Mouse (Mus musculus): ENCODE results near the gene Rpp25l. TPM values are rescaled to one million over a fixed set of nuclear protein-coding genes. Genes with fewer than 3 reads are reported as not detected.

Rpp25l gene
- polyA plus RNA-seq, 1 experiment from 2014 or later: 64.9 TPM

- Histone ChIP-seq H3K36me3 (ENCODE audit: control insufficient read depth, insufficient read depth, low read length) (peaks cover 9% of the 10 kb centered on the region), H3K9ac (ENCODE audit: low read depth, low read length) (no peak overlapping the region), H3K4me1 (ENCODE audit: control insufficient read depth, insufficient read depth, low read length) (peaks cover 16% of the 10 kb centered on the region), H3K4me2 (ENCODE audit: low read depth, low read length) (no peak overlapping the region), H3K27me3 (replicated peaks; ENCODE audit: control insufficient read depth, insufficient read depth, low read length) (no peaks in the 10 kb centered on the region), H3K27ac (ENCODE audit: low read length) (no peak overlapping the region), H3K4me3 (ENCODE audit: low read length) (no peak overlapping the region), H3K9me3 (ENCODE audit: control insufficient read depth, low read length) (no peaks in the 10 kb centered on the region)
- no peak for ATAC-seq
- 82% methylated on average over 5 of the region's 5 CpGs for WGBS
Observed at GRCm38 (mm10) chr4:41715596-41715995, 2.3 kb upstream of the Rpp25l start.

GRCm38 (mm10) chr4:41715082-41715481 is 1.7 kb upstream of the Rpp25l start:
- Histone ChIP-seq H3K9ac (ENCODE audit: low read depth, low read length) (no peak overlapping the region), H3K9me3 (ENCODE audit: control insufficient read depth, low read length) (no peaks in the 10 kb centered on the region), H3K27me3 (replicated peaks; ENCODE audit: control insufficient read depth, insufficient read depth, low read length) (no peaks in the 10 kb centered on the region), H3K4me1 (ENCODE audit: control insufficient read depth, insufficient read depth, low read length) (peaks cover 16% of the 10 kb centered on the region), H3K36me3 (ENCODE audit: control insufficient read depth, insufficient read depth, low read length) (peaks cover 8% of the 10 kb centered on the region), H3K4me2 (ENCODE audit: low read depth, low read length) (no peak overlapping the region), H3K27ac (ENCODE audit: low read length) (no peak overlapping the region), H3K4me3 (ENCODE audit: low read length) (no peak overlapping the region)
- ATAC-seq: no peak
- 77% methylated on average over 8 of the region's 8 CpGs for WGBS

- no peaks in the 10 kb centered on the region for H3K9me3 ChIP-seq (ENCODE audit: control insufficient read depth, low read length)
- no peaks in the 10 kb centered on the region for H3K27me3 ChIP-seq (replicated peaks; ENCODE audit: control insufficient read depth, insufficient read depth, low read length)
- no peak overlapping the region for H3K27ac ChIP-seq (ENCODE audit: low read length)
- H3K4me1 ChIP-seq (ENCODE audit: control insufficient read depth, insufficient read depth, low read length): peaks cover 16% of the 10 kb centered on the region
- ATAC-seq: peak; percentile 26; the same call in 1 of the 2 replicates
- H3K9ac ChIP-seq (ENCODE audit: low read depth, low read length): 0 out of 2 replicates have a peak overlapping the region, but pooled peaks have one; percentile 95
- peaks cover 6% of the 10 kb centered on the region; the same call in 1 of the 2 replicates for H3K36me3 ChIP-seq (ENCODE audit: control insufficient read depth, insufficient read depth, low read length)
- peak overlapping the region; percentile 93 for H3K4me2 ChIP-seq (ENCODE audit: low read depth, low read length)
- WGBS: 18% methylated on average over 8 of the region's 8 CpGs
- no peak overlapping the region; the same call in 1 of the 2 replicates for H3K4me3 ChIP-seq (ENCODE audit: low read length)
Observed at GRCm38 (mm10) chr4:41714276-41714675, 942 bp upstream of the Rpp25l start.

- peak overlapping the region; percentile 77 for H3K4me3 ChIP-seq (ENCODE audit: low read length)
- no peaks in the 10 kb centered on the region; the same call in 1 of the 2 replicates for H3K36me3 ChIP-seq (ENCODE audit: control insufficient read depth, insufficient read depth, low read length)
- peak overlapping the region; percentile 95 for H3K9ac ChIP-seq (ENCODE audit: low read depth, low read length)
- H3K27ac ChIP-seq (ENCODE audit: low read length): peak overlapping the region; percentile 55; the same call in 1 of the 2 replicates
- no peaks in the 10 kb centered on the region for H3K27me3 ChIP-seq (replicated peaks; ENCODE audit: control insufficient read depth, insufficient read depth, low read length)
- peak; percentile 36 for ATAC-seq
- H3K9me3 ChIP-seq (ENCODE audit: control insufficient read depth, low read length): no peaks in the 10 kb centered on the region
- whole genome bisulfite sequencing: 36% methylated on average over 31 of the region's 31 CpGs
- peaks cover 16% of the 10 kb centered on the region for H3K4me1 ChIP-seq (ENCODE audit: control insufficient read depth, insufficient read depth, low read length)
- H3K4me2 ChIP-seq (ENCODE audit: low read depth, low read length): peak overlapping the region; percentile 88
Observed at GRCm38 (mm10) chr4:41712421-41713196, 725 bp downstream of the Rpp25l start.

GRCm38 (mm10) chr4:41711705-41712375 is 1.5 kb downstream of the Rpp25l start:
- Histone ChIP-seq H3K9me3 (ENCODE audit: control insufficient read depth, low read length) (no peaks in the 10 kb centered on the region), H3K4me3 (ENCODE audit: low read length) (peak overlapping the region; percentile 77), H3K27me3 (replicated peaks; ENCODE audit: control insufficient read depth, insufficient read depth, low read length) (no peaks in the 10 kb centered on the region), H3K4me1 (ENCODE audit: control insufficient read depth, insufficient read depth, low read length) (peaks cover 21% of the 10 kb centered on the region), H3K4me2 (ENCODE audit: low read depth, low read length) (peak overlapping the region; percentile 88), H3K9ac (ENCODE audit: low read depth, low read length) (peak overlapping the region; percentile 95), H3K27ac (ENCODE audit: low read length) (no peak overlapping the region), H3K36me3 (ENCODE audit: control insufficient read depth, insufficient read depth, low read length) (no peaks in the 10 kb centered on the region; the same call in 1 of the 2 replicates)
- ATAC-seq: no peak
- WGBS: 72% methylated on average over 16 of the region's 16 CpGs

- ATAC-seq: no peak
- H3K9me3 ChIP-seq (ENCODE audit: control insufficient read depth, low read length): no peaks in the 10 kb centered on the region
- no peak overlapping the region for H3K27ac ChIP-seq (ENCODE audit: low read length)
- no peaks in the 10 kb centered on the region; the same call in 1 of the 2 replicates for H3K36me3 ChIP-seq (ENCODE audit: control insufficient read depth, insufficient read depth, low read length)
- peaks cover 28% of the 10 kb centered on the region for H3K4me1 ChIP-seq (ENCODE audit: control insufficient read depth, insufficient read depth, low read length)
- H3K9ac ChIP-seq (ENCODE audit: low read depth, low read length): no peak overlapping the region
- H3K4me3 ChIP-seq (ENCODE audit: low read length): no peak overlapping the region
- no peak overlapping the region for H3K4me2 ChIP-seq (ENCODE audit: low read depth, low read length)
- 65% methylated on average over 4 of the region's 4 CpGs for WGBS
- H3K27me3 ChIP-seq (replicated peaks; ENCODE audit: control insufficient read depth, insufficient read depth, low read length): no peaks in the 10 kb centered on the region
Observed at GRCm38 (mm10) chr4:41710229-41710628, 3.1 kb downstream of the Rpp25l start.

- Histone ChIP-seq H3K4me1 (ENCODE audit: control insufficient read depth, insufficient read depth, low read length) (peaks cover 23% of the 10 kb centered on the region), H3K27ac (ENCODE audit: low read length) (no peak overlapping the region), H3K9ac (ENCODE audit: low read depth, low read length) (0 out of 2 replicates have a peak overlapping the region, but pooled peaks have one; percentile 3), H3K27me3 (replicated peaks; ENCODE audit: control insufficient read depth, insufficient read depth, low read length) (no peaks in the 10 kb centered on the region), H3K9me3 (ENCODE audit: control insufficient read depth, low read length) (no peaks in the 10 kb centered on the region), H3K4me2 (ENCODE audit: low read depth, low read length) (peak overlapping the region; percentile 35; the same call in 1 of the 2 replicates), H3K4me3 (ENCODE audit: low read length) (0 out of 2 replicates have a peak overlapping the region, but pooled peaks have one; percentile 3), H3K36me3 (ENCODE audit: control insufficient read depth, insufficient read depth, low read length) (no peaks in the 10 kb centered on the region)
- 32% methylated on average over 8 of the region's 8 CpGs for WGBS
- no peak; the same call in 1 of the 2 replicates for ATAC-seq
Observed at GRCm38 (mm10) chr4:41708192-41708745, 5.1 kb downstream of the Rpp25l start.

GRCm38 (mm10) chr4:41707011-41707535 is 6.3 kb downstream of the Rpp25l start:
- Histone ChIP-seq H3K4me1 (ENCODE audit: control insufficient read depth, insufficient read depth, low read length) (peaks cover 16% of the 10 kb centered on the region), H3K36me3 (ENCODE audit: control insufficient read depth, insufficient read depth, low read length) (no peaks in the 10 kb centered on the region), H3K9me3 (ENCODE audit: control insufficient read depth, low read length) (no peaks in the 10 kb centered on the region), H3K4me3 (ENCODE audit: low read length) (0 out of 2 replicates have a peak overlapping the region, but pooled peaks have one; percentile 8), H3K27ac (ENCODE audit: low read length) (no peak overlapping the region), H3K27me3 (replicated peaks; ENCODE audit: control insufficient read depth, insufficient read depth, low read length) (no peaks in the 10 kb centered on the region), H3K4me2 (ENCODE audit: low read depth, low read length) (peak overlapping the region; percentile 25; the same call in 1 of the 2 replicates), H3K9ac (ENCODE audit: low read depth, low read length) (no peak overlapping the region)
- WGBS: 3% methylated on average over 13 of the region's 13 CpGs
- ATAC-seq: peak; percentile 62
